Mouse (Mus musculus): ENCODE results near the gene Ube2r2. TPM values are rescaled to one million over a fixed set of nuclear protein-coding genes. Genes with fewer than 3 reads are reported as not detected.
A peak's percentile ranks its signal among the peaks of the same experiment; 100 is the strongest.

Gene Ube2r2
- 46.7 and 49.2 TPM in 2 replicates for polyA plus RNA-seq (2014; fragmentation: Nextera tagmentation; extraction: Ambion mirVana)

GRCm38 (mm10) chr4:41135711-41136453 is at the start of gene Ube2r2:
Ube2r2 (plus strand) TSS chr4:41135743.
- Histone ChIP-seq H3K9me3 (ENCODE audit: control insufficient read depth, low read length) (no peaks in the 10 kb centered on the region), H3K4me3 (ENCODE audit: low read depth, low read length) (peak within 1 kb of the TSS; percentile 97), H3K27ac (ENCODE audit: low read depth, low read length) (peak within 1 kb of the TSS; percentile 99), H3K4me1 (replicated peaks; ENCODE audit: control insufficient read depth, insufficient read depth, low read length) (peaks cover 25% of the 10 kb centered on the region), H3K36me3 (ENCODE audit: control insufficient read depth, insufficient read depth, low read length) (peaks cover 13% of the 10 kb centered on the region), H3K27me3 (replicated peaks; ENCODE audit: control insufficient read depth, insufficient read depth, low read length) (no peaks in the 10 kb centered on the region), H3K9ac (ENCODE audit: low read depth, low read length) (peak within 1 kb of the TSS; percentile 99), H3K4me2 (peak within 1 kb of the TSS; percentile 94)
- DNase-seq (ENCODE audit: low spot score) (peak; percentile 81), ATAC-seq (replicated peaks; ENCODE audit: low FRiP score) (peak; percentile 68)
- under 1% methylated on average over 55 of the region's 65 CpGs for WGBS

GRCm38 (mm10) chr4:41086947-41087346 is 48.6 kb upstream of the Ube2r2 start:
- 57% methylated on average over 9 of the region's 9 CpGs for WGBS
- H3K9ac ChIP-seq (ENCODE audit: low read depth, low read length) = peak overlapping the region; percentile 42; the same call in 1 of the 2 replicates
- H3K27me3 ChIP-seq (replicated peaks; ENCODE audit: control insufficient read depth, insufficient read depth, low read length) = no peaks in the 10 kb centered on the region
- H3K4me3 ChIP-seq (ENCODE audit: low read depth, low read length) = no peak overlapping the region
- no peaks in the 10 kb centered on the region for H3K9me3 ChIP-seq (ENCODE audit: control insufficient read depth, low read length)
- peak overlapping the region; percentile 88 for H3K27ac ChIP-seq (ENCODE audit: low read depth, low read length)
- DNase-seq (ENCODE audit: low spot score) = no peak
- no peaks in the 10 kb centered on the region for H3K36me3 ChIP-seq (ENCODE audit: control insufficient read depth, insufficient read depth, low read length)
- ATAC-seq (replicated peaks; ENCODE audit: low FRiP score) = peak; percentile 64
- peak overlapping the region; percentile 51 for H3K4me2 ChIP-seq
- H3K4me1 ChIP-seq (replicated peaks; ENCODE audit: control insufficient read depth, insufficient read depth, low read length) = peaks cover 37% of the 10 kb centered on the region

DNA sequence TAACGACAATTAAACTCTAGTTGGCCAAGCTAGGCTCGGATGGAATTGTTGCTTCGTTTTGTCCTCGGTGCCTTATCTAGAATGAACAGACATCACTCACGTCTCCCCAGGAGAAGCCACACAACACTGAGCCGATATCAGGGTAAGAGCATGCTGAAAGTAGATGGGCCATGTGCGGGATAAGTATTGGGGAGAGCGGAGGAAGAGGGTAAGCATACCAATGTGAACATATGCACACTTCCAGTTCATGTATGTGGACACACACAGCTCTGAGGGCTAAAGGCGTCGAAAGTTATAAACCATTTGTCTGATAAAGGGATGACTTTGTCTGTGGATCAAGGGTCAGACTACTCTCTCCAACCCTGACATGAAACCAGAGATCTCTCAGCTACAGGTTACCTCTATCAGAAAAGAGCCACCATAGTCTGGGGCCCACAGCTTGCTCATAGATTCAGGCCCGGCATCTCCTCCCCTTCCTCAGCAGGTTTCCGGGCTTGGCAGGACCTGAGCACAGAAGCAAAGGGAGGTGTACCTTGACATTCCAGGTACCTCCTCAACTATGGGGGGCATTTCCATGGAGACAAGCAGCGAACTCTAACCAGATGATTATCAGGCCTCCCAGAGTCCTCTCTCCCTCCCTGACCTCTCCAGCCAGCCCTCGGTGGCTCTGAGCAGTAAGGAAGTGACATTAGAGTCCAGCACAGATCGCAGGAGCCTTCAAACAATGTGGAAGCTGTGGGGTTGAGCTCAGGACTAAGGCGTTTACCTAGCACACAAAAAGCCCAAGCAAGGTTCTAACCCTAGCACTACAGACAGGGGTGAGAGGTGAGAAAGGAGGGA is 47.9 kb upstream of the Ube2r2 start:
- ATAC-seq (replicated peaks; ENCODE audit: low FRiP score) (peak; percentile 96), DNase-seq (ENCODE audit: low spot score) (no peak)
- Histone ChIP-seq H3K9me3 (ENCODE audit: control insufficient read depth, low read length) (no peaks in the 10 kb centered on the region), H3K27ac (ENCODE audit: low read depth, low read length) (peak overlapping the region; percentile 88), H3K4me3 (ENCODE audit: low read depth, low read length) (no peak overlapping the region), H3K4me2 (peak overlapping the region; percentile 51), H3K9ac (ENCODE audit: low read depth, low read length) (peak overlapping the region; percentile 42; the same call in 1 of the 2 replicates), H3K27me3 (replicated peaks; ENCODE audit: control insufficient read depth, insufficient read depth, low read length) (no peaks in the 10 kb centered on the region), H3K36me3 (ENCODE audit: control insufficient read depth, insufficient read depth, low read length) (no peaks in the 10 kb centered on the region), H3K4me1 (replicated peaks; ENCODE audit: control insufficient read depth, insufficient read depth, low read length) (peaks cover 37% of the 10 kb centered on the region)
- WGBS = 43% methylated on average over 16 of the region's 16 CpGs

DNA sequence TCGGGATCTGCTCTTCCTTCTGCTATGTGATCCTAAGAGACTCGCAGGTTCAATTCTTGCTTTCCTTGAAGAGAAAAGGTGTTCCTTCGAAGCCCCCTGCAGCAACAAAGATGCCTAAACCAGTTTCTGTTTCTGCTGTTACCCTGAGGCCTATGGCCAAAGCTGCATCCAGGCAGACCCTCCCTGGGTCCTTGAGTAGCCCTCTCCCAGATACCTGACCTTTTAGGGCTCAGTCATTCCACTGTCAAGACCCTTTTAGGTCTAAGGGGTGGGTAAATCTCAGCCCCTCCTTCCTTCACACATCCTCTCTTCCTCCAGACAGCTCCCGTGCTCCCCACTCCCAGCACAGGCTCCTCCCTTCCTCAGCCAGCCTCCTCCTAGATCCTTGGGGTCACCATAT is 46.4 kb upstream of the Ube2r2 start:
- H3K27ac ChIP-seq (ENCODE audit: low read depth, low read length) = no peak overlapping the region
- 66% methylated on average over 4 of the region's 4 CpGs for WGBS
- H3K9ac ChIP-seq (ENCODE audit: low read depth, low read length) = no peak overlapping the region
- H3K4me3 ChIP-seq (ENCODE audit: low read depth, low read length) = no peak overlapping the region
- ATAC-seq (replicated peaks; ENCODE audit: low FRiP score) = no peak
- no peak overlapping the region for H3K4me2 ChIP-seq
- peaks cover 33% of the 10 kb centered on the region for H3K4me1 ChIP-seq (replicated peaks; ENCODE audit: control insufficient read depth, insufficient read depth, low read length)
- H3K27me3 ChIP-seq (replicated peaks; ENCODE audit: control insufficient read depth, insufficient read depth, low read length) = no peaks in the 10 kb centered on the region
- H3K9me3 ChIP-seq (ENCODE audit: control insufficient read depth, low read length) = no peaks in the 10 kb centered on the region
- DNase-seq (ENCODE audit: low spot score) = no peak
- no peaks in the 10 kb centered on the region for H3K36me3 ChIP-seq (ENCODE audit: control insufficient read depth, insufficient read depth, low read length)

DNA sequence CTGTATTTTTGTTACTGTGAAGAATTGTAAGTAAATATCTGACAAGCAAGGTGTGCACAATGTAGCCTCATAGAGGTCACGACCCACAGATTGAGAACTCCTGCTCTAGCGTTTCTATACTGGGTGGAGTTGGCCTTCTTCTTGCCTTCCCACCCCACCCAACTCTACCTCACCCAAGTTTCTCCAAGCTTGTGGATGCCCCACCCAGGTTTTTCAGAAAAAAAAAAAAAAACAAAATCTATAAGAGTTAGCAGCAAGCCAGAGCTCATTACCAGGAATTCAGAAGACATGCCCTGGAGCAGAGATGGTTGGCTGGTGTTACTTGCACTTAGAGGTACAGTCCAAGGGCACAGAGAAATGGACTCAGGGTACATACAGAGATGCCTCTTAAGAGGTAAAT is 45.8 kb upstream of the Ube2r2 start:
- WGBS = 60% methylated on average over 2 of the region's 2 CpGs
- no peaks in the 10 kb centered on the region for H3K27me3 ChIP-seq (replicated peaks; ENCODE audit: control insufficient read depth, insufficient read depth, low read length)
- ATAC-seq (replicated peaks; ENCODE audit: low FRiP score) = peak; percentile 11; the same call in 1 of the 2 replicates
- H3K4me2 ChIP-seq = peak overlapping the region; percentile 12; the same call in 1 of the 2 replicates
- H3K4me1 ChIP-seq (replicated peaks; ENCODE audit: control insufficient read depth, insufficient read depth, low read length) = peaks cover 33% of the 10 kb centered on the region
- H3K27ac ChIP-seq (ENCODE audit: low read depth, low read length) = peak overlapping the region; percentile 62; the same call in 1 of the 2 replicates
- H3K9ac ChIP-seq (ENCODE audit: low read depth, low read length) = no peak overlapping the region
- no peaks in the 10 kb centered on the region for H3K36me3 ChIP-seq (ENCODE audit: control insufficient read depth, insufficient read depth, low read length)
- H3K4me3 ChIP-seq (ENCODE audit: low read depth, low read length) = no peak overlapping the region
- no peak for DNase-seq (ENCODE audit: low spot score)
- H3K9me3 ChIP-seq (ENCODE audit: control insufficient read depth, low read length) = no peaks in the 10 kb centered on the region

DNA sequence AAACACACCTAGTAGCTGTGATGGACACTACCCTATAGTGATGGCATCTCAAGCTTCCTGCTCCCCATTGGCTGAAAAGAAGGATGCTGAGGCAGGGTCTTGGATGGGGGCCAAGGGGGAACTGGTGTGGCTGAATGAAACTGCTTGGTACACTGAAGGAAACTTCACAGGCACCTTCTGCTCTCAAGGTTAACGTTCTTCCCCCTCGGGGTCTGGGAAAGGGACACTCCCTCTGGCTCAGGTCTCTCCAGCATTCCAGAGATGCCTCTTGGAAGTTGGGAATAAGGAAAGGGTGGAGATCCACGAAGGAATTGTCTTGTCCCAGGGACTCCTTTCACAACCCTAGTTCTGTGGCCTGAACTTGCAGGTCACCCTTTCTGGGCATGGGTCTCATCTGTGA is 44.2 kb upstream of the Ube2r2 start:
- Histone ChIP-seq H3K9ac (ENCODE audit: low read depth, low read length) (no peak overlapping the region), H3K4me3 (ENCODE audit: low read depth, low read length) (no peak overlapping the region), H3K4me1 (replicated peaks; ENCODE audit: control insufficient read depth, insufficient read depth, low read length) (peaks cover 39% of the 10 kb centered on the region), H3K36me3 (ENCODE audit: control insufficient read depth, insufficient read depth, low read length) (no peaks in the 10 kb centered on the region), H3K27me3 (replicated peaks; ENCODE audit: control insufficient read depth, insufficient read depth, low read length) (peaks cover 3% of the 10 kb centered on the region; the same call in 1 of the 2 replicates), H3K27ac (ENCODE audit: low read depth, low read length) (no peak overlapping the region), H3K9me3 (ENCODE audit: control insufficient read depth, low read length) (no peaks in the 10 kb centered on the region), H3K4me2 (no peak overlapping the region)
- DNase-seq (ENCODE audit: low spot score) (no peak), ATAC-seq (replicated peaks; ENCODE audit: low FRiP score) (no peak)
- WGBS = 23% methylated on average over 3 of the region's 3 CpGs

GRCm38 (mm10) chr4:41092958-41093357 is 42.6 kb upstream of the Ube2r2 start:
- WGBS = 74% methylated on average over 1 of the region's 1 CpGs
- Histone ChIP-seq H3K36me3 (ENCODE audit: control insufficient read depth, insufficient read depth, low read length) (no peaks in the 10 kb centered on the region), H3K4me3 (ENCODE audit: low read depth, low read length) (no peak overlapping the region), H3K9me3 (ENCODE audit: control insufficient read depth, low read length) (no peaks in the 10 kb centered on the region), H3K4me1 (replicated peaks; ENCODE audit: control insufficient read depth, insufficient read depth, low read length) (peaks cover 48% of the 10 kb centered on the region), H3K9ac (ENCODE audit: low read depth, low read length) (no peak overlapping the region), H3K27ac (ENCODE audit: low read depth, low read length) (no peak overlapping the region), H3K27me3 (replicated peaks; ENCODE audit: control insufficient read depth, insufficient read depth, low read length) (peaks cover 16% of the 10 kb centered on the region), H3K4me2 (no peak overlapping the region)
- DNase-seq (ENCODE audit: low spot score) (no peak), ATAC-seq (replicated peaks; ENCODE audit: low FRiP score) (no peak)

- no peak for DNase-seq (ENCODE audit: low spot score)
- no peak overlapping the region for H3K4me2 ChIP-seq
- no peaks in the 10 kb centered on the region for H3K36me3 ChIP-seq (ENCODE audit: control insufficient read depth, insufficient read depth, low read length)
- no peaks in the 10 kb centered on the region for H3K9me3 ChIP-seq (ENCODE audit: control insufficient read depth, low read length)
- WGBS = 80% methylated on average over 9 of the region's 9 CpGs
- H3K4me3 ChIP-seq (ENCODE audit: low read depth, low read length) = no peak overlapping the region
- no peak overlapping the region for H3K9ac ChIP-seq (ENCODE audit: low read depth, low read length)
- peaks cover 28% of the 10 kb centered on the region for H3K27me3 ChIP-seq (replicated peaks; ENCODE audit: control insufficient read depth, insufficient read depth, low read length)
- no peak overlapping the region for H3K27ac ChIP-seq (ENCODE audit: low read depth, low read length)
- H3K4me1 ChIP-seq (replicated peaks; ENCODE audit: control insufficient read depth, insufficient read depth, low read length) = peaks cover 43% of the 10 kb centered on the region
- no peak for ATAC-seq (replicated peaks; ENCODE audit: low FRiP score)
Measured at GRCm38 (mm10) chr4:41094361-41094760, 41.2 kb upstream of the Ube2r2 start.
